Mouse (Mus musculus) neural tube, embryonic 15.5 days (tissue): ENCODE measurements around the gene Adgrf1. TPM values are rescaled to one million over a fixed set of nuclear protein-coding genes. Genes with fewer than 3 reads are reported as not detected.

Experiments
- ATAC-seq: fragments of 200-750 bp; cut with Nextera tagmentation; 2 replicates; pipeline ENCODE4 v1.8.0; 2017; ENCODE audit warnings: mild to moderate bottlenecking, moderate TSS enrichment, moderate library complexity; ENCODE audit not compliant: low FRiP score
- H3K27ac ChIP-seq: fragments of 300-500 bp; sonication (generic); replicated peaks from 2 replicates; pipeline ENCODE4 v1.5.1; 2015; ENCODE audit warnings: mild to moderate bottlenecking, inconsistent platforms
- H3K27me3 ChIP-seq: fragments of 300-500 bp; sonication (generic); replicated peaks from 2 replicates; pipeline ENCODE4 v1.6.1; 2015; ENCODE audit warnings: inconsistent platforms
- H3K36me3 ChIP-seq: fragments of 300-500 bp; sonication (generic); 2 replicates; pipeline ENCODE4 v1.6.1; 2015; ENCODE audit warnings: inconsistent platforms
- H3K4me1 ChIP-seq: fragments of 300-500 bp; sonication (generic); 2 replicates; pipeline ENCODE4 v1.6.1; 2015; ENCODE audit warnings: inconsistent platforms
- H3K4me2 ChIP-seq: fragments of 300-500 bp; sonication (generic); 2 replicates; pipeline ENCODE4 v1.6.1; 2015; ENCODE audit warnings: inconsistent platforms, mild to moderate bottlenecking, moderate library complexity
- H3K4me3 ChIP-seq: fragments of 300-500 bp; sonication (generic); replicated peaks from 2 replicates; pipeline ENCODE4 v1.5.1; 2015; ENCODE audit warnings: mild to moderate bottlenecking, inconsistent platforms
- H3K9ac ChIP-seq: fragments of 300-500 bp; sonication (generic); replicated peaks from 2 replicates; pipeline ENCODE4 v1.6.1; 2015; ENCODE audit warnings: mild to moderate bottlenecking, inconsistent platforms
- H3K9me3 ChIP-seq: fragments of 300-500 bp; sonication (generic); replicated peaks from 2 replicates; pipeline ENCODE4 v1.6.1; 2016; ENCODE audit warnings: inconsistent platforms
- WGBS: fragments of 180-500 bp; shearing (Covaris S2); methylation state at CpG from one replicate; pipeline ENCODE4 v1.1.7; 2015; ENCODE audit warnings: mixed read lengths; 5-methylcytosine and 5-hydroxymethylcytosine counted together
- polyA plus RNA-seq: library from polyadenylated mRNA; unstranded; fragments of >200 nt; fragmentation: Nextera tagmentation; extraction: Ambion mirVana; gene quantifications from 2 replicates; pipeline ENCODE4 v1.2.1, GENCODE M21; 2015

Gene Adgrf1
- polyA plus RNA-seq, 1 experiment from 2014 or later: not detected

DNA sequence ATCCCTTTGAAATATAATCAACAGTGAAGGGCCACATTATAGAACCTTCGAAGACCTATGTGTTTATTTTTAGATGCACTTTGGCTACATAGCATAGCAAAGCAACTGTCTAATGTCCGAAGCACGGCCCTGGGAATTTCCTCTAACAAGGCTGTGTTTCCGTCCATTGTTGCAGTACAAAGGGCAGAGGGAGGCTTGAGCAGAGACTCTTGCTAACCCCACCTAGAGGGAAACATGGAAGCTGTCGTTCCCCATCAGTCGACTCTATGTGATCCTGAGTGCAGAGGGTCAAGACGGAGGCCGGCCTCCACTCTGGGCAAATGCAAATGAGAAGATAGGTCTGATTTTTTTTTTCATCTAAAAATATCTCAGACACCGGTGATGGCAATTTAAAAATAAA is 96.4 kb downstream of the Adgrf1 start:
- Histone ChIP-seq H3K27me3 (no peaks in the 10 kb centered on the region), H3K36me3 (no peaks in the 10 kb centered on the region), H3K9me3 (no peaks in the 10 kb centered on the region), H3K4me1 (no peaks in the 10 kb centered on the region), H3K4me3 (no peak overlapping the region), H3K4me2 (no peak overlapping the region), H3K27ac (no peak overlapping the region), H3K9ac (no peak overlapping the region)
- WGBS: 69% methylated on average over 9 of the region's 9 CpGs
- no peak for ATAC-seq

DNA sequence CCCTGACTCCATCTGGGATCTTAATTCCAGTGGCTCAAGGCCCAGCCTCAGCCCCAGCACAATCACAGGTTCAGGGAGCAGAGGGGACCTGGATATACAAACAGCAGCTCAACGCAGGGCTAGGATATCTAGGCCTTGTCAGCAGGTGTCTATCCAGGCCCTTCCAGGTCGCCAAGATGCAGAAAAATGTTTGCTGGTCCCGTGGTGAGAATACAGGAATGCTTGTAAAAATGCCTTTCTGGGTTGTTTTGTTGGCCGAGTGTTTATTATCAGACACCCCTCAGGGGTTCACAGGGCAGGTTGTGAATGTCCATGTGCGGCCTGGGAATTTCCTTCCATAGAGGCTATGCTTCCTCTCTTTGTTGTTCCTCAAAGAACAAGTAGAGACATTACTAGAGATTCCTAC is 98.0 kb downstream of the Adgrf1 start:
- Histone ChIP-seq H3K4me1 (no peaks in the 10 kb centered on the region), H3K9ac (no peak overlapping the region), H3K9me3 (no peaks in the 10 kb centered on the region), H3K27me3 (no peaks in the 10 kb centered on the region), H3K4me3 (no peak overlapping the region), H3K36me3 (no peaks in the 10 kb centered on the region), H3K4me2 (no peak overlapping the region), H3K27ac (no peak overlapping the region)
- 49% methylated on average over 5 of the region's 5 CpGs for WGBS
- no peak for ATAC-seq

DNA sequence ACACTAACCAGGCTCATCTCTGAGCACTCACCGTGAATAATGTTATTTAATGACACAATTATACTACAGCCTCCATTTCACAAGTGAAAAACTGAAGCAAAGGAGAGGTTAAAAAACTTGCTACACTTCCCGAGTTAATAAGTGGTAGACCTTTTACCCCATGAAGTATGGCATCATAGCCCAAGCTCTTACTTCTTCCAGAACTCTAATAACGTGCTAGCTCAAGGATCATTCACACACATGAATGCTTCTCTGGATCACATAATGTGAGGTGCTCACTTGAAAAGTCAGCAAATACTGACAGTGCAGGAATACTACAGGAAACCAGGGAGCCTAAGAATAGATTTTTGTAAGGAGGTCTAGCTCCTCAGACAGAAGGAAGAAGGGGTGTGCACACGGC is 102.5 kb downstream of the Adgrf1 start:
- no peak overlapping the region for H3K27ac ChIP-seq
- no peak for ATAC-seq
- no peak overlapping the region for H3K4me3 ChIP-seq
- H3K27me3 ChIP-seq: no peaks in the 10 kb centered on the region
- no peak overlapping the region for H3K4me2 ChIP-seq
- WGBS: 80% methylated on average over 4 of the region's 4 CpGs
- no peaks in the 10 kb centered on the region for H3K4me1 ChIP-seq
- no peaks in the 10 kb centered on the region for H3K36me3 ChIP-seq
- H3K9me3 ChIP-seq: no peaks in the 10 kb centered on the region
- no peak overlapping the region for H3K9ac ChIP-seq

DNA sequence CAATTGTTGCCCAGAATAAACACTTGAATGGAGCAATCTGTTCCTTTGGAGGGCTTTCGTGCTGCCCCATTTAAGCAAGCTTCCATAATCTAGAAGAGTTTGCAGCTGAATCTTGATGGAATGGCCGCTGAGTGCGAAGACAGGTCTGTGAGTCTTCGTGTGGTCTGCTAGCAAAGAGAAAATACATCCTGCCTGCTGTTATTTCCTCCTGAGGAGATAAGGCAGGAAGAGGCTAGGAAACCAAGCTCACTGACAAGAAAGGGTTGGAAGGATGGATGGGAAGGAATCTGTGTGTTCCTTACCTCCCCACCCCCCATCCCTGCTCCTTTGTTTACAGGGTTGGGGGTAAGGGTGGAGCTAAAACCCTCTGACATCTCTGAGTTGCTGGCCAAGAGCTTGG is 103.9 kb downstream of the Adgrf1 start:
- Histone ChIP-seq H3K27ac (no peak overlapping the region), H3K4me3 (no peak overlapping the region), H3K9me3 (no peaks in the 10 kb centered on the region), H3K36me3 (no peaks in the 10 kb centered on the region), H3K27me3 (no peaks in the 10 kb centered on the region), H3K9ac (no peak overlapping the region), H3K4me2 (no peak overlapping the region), H3K4me1 (no peaks in the 10 kb centered on the region)
- ATAC-seq: no peak
- 65% methylated on average over 4 of the region's 4 CpGs for WGBS

Other genes with a start within 250 kb of the Adgrf1 start
- gene Adgrf5, start 90.1 kb downstream of the Adgrf1 start, polyA plus RNA-seq: 7.3 and 9.4 TPM in 2 replicates
- 0.06 and 6.6 TPM in 2 replicates for gene Mep1a, start 232.5 kb downstream of the Adgrf1 start, polyA plus RNA-seq